Mouse (Mus musculus): ENCODE results near the gene Chrnb1. TPM values are rescaled to one million over a fixed set of nuclear protein-coding genes. Genes with fewer than 3 reads are reported as not detected.
A peak's percentile ranks its signal among the peaks of the same experiment; 100 is the strongest.

Gene Chrnb1
- polyA plus RNA-seq, 1 experiment from 2014 or later = 1.2 TPM

DNA sequence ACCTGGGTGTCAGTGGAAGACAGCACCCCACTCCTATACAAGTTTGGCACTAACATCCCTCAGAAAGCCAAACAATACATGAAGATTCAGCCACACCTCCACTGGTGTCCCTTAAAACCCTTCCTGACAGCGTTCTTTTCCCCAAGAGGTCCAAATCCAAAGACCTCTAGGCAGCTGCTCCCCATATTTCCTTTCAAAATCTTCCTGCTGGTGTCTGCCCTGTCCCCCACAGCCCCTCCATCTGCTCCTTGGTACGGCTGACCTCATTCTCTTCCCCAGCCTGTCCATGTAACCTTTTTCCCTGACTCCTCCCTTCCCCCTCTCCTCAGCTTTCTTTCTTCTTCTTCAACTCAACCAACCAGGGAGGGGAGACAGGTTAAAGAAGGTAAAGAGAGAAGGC lies 27.7 kb upstream of the Chrnb1 start:
- H3K27ac ChIP-seq (replicated peaks) = no peak overlapping the region
- no peak overlapping the region for H3K4me3 ChIP-seq
- H3K9ac ChIP-seq = no peak overlapping the region
- H3K36me3 ChIP-seq = peaks cover 40% of the 10 kb centered on the region
- H3K27me3 ChIP-seq = no peaks in the 10 kb centered on the region
- no peak for ATAC-seq (ENCODE audit: low FRiP score, low read depth)
- 73% methylated on average over 2 of the region's 2 CpGs for WGBS
- no peaks in the 10 kb centered on the region for H3K9me3 ChIP-seq
- no peaks in the 10 kb centered on the region for H3K4me1 ChIP-seq (replicated peaks)
- no peak overlapping the region for H3K4me2 ChIP-seq

DNA sequence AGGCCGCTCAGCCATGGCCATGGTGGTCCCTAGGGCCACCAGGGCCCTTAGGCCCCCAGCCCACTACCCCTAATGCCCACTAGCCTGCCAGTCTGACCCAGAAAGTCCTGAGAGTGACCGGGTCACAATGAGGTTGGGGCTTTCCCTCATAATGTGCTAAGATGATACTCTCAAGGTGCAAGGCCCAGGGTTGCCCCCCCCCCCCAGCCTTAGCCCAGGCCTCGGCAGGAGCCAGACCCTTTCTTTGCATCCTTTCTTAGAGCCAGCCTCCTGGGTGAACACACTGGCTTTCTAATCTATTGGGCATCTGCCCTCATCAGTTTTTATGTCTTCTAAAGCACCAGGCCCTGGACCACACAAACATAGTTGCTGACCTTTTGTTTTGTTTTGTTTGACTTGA lies 26.3 kb upstream of the Chrnb1 start, which contains the start of gene Spem1:
Gene Spem1 (minus strand): TSS at position 101 of the 400 bp plus-strand sequence.
- 87% methylated on average over 3 of the region's 3 CpGs for WGBS
- H3K36me3 ChIP-seq = peaks cover 28% of the 10 kb centered on the region
- no peaks in the 10 kb centered on the region for H3K4me1 ChIP-seq (replicated peaks)
- no peak within 1 kb of the TSS for H3K4me3 ChIP-seq
- ATAC-seq (ENCODE audit: low FRiP score, low read depth) = no peak
- H3K4me2 ChIP-seq = no peak within 1 kb of the TSS
- H3K9ac ChIP-seq = no peak within 1 kb of the TSS
- H3K27ac ChIP-seq (replicated peaks) = no peak within 1 kb of the TSS
- no peaks in the 10 kb centered on the region for H3K27me3 ChIP-seq
- H3K9me3 ChIP-seq = no peaks in the 10 kb centered on the region

DNA sequence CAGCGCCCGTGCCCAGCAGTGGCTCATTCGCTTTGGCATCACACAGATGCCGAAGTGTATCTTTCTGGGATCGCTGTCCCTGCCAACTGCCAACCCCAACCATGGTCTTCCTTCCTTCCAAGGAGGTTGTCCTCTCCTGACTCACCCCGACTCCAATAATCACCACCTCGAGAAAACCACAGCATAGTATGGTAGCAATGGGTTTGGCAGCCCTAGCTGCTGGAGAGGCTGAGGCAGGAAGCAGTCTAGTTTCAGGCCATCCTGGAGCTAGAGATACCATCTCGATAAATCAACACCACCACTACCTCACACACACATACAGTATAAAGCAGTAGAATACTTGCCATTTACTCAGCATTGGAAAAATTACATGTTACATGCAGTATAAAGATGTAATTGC lies 23.1 kb upstream of the Chrnb1 start:
- Histone ChIP-seq H3K4me1 (replicated peaks) (no peaks in the 10 kb centered on the region), H3K27ac (replicated peaks) (no peak overlapping the region), H3K4me3 (no peak overlapping the region), H3K4me2 (no peak overlapping the region), H3K9ac (no peak overlapping the region), H3K36me3 (no peaks in the 10 kb centered on the region), H3K9me3 (no peaks in the 10 kb centered on the region), H3K27me3 (no peaks in the 10 kb centered on the region)
- no peak for ATAC-seq (ENCODE audit: low FRiP score, low read depth)
- 94% methylated on average over 8 of the region's 8 CpGs for WGBS

DNA sequence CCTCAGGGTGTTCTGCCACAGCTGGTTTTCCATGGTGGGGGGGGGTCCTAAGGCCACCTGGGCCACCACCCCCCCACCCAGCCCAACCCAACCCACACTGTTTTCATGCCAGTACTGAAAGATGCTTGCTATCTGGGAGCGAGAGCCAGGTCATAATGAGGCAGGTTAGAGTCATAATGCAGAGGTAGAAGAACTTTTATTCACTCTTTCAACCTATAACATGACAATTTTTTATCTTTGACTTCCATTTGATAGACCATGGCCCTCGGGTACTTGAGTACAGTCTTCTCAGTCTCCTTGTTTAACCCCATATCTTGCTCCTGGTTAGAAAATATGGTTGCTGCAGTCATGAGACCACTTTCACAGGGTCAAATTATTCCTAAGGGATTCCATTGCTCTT lies 22.6 kb upstream of the Chrnb1 start, which contains the start of gene Spem2:
Gene Spem2 (minus strand): TSS at position 101 of the 400 bp plus-strand sequence.
- H3K4me2 ChIP-seq = no peak within 1 kb of the TSS
- H3K27me3 ChIP-seq = no peaks in the 10 kb centered on the region
- no peak within 1 kb of the TSS for H3K4me3 ChIP-seq
- WGBS = 88% methylated on average over 2 of the region's 2 CpGs
- no peak within 1 kb of the TSS for H3K9ac ChIP-seq
- no peak for ATAC-seq (ENCODE audit: low FRiP score, low read depth)
- H3K4me1 ChIP-seq (replicated peaks) = no peaks in the 10 kb centered on the region
- H3K27ac ChIP-seq (replicated peaks) = no peak within 1 kb of the TSS
- no peaks in the 10 kb centered on the region for H3K9me3 ChIP-seq
- no peaks in the 10 kb centered on the region for H3K36me3 ChIP-seq

DNA sequence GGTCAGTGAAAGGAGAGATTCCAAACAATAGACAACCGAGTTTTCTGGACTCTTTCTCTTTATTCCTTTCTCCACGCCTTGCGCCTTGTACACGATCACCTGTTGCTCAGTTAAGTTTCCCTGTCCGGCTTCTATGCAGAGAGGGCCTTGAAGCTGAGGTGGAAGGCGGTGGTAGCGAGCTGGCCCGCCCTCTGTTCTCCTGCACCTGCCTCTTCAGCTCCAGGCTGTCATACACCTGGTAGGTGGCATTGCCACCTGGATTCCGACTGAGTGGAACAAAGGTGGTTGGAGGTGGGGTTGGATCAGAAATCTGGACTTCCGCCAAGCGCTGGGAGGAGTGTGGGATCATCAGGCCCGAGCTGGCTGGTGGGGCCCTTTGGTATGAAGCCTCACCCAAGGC lies 20.8 kb upstream of the Chrnb1 start:
- no peak overlapping the region for H3K4me2 ChIP-seq
- WGBS = 92% methylated on average over 12 of the region's 12 CpGs
- no peak for ATAC-seq (ENCODE audit: low FRiP score, low read depth)

DNA sequence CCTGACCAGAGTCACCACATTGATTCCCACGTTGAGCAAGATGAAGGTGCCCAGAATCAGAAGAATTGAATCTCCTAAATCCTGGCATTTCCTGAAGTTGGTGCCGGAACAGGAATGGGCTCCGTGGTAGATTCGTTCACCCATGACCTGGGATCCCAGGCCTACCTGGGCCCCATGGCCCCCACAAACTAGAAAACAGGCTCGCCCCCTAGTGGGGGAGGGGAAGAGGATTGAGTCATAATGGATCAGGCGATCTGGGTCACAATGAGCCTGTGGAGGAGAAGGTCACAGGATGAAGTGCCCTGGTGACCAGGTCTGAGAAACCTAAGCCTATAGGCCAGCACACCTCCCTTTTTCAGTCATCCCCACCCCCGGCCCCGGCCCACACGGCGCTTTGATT lies 19.4 kb upstream of the Chrnb1 start, which contains the start of gene Gm39566:
Gene Gm39566 (minus strand): TSS at position 144 of the 400 bp plus-strand sequence.
- H3K27ac ChIP-seq (replicated peaks) = no peak within 1 kb of the TSS

More for the DNA sequence above, 20.8 kb upstream of the Chrnb1 start:
- Histone ChIP-seq H3K27me3 (no peaks in the 10 kb centered on the region), H3K9me3 (no peaks in the 10 kb centered on the region), H3K4me3 (no peak overlapping the region), H3K4me1 (replicated peaks) (no peaks in the 10 kb centered on the region), H3K27ac (replicated peaks) (no peak overlapping the region), H3K36me3 (no peaks in the 10 kb centered on the region), H3K9ac (no peak overlapping the region)

DNA sequence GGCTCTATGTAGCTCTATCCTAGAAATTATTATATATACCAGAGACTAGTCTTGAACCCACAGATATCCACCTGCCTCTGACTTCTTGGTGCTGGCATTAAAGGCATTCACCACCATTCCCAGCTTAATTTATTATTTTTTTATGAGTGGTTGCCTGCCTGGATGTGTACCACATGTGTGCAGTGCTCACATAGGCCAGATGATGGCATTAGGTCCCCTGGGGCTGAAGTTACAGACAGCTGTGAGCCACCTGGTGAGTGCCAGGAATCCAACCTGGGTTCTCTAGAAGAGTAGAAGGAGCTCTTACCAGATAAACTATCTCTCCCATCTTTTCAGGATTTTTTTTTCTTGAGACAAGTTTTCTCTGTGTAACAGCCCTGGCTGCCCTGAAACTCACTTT lies 14.5 kb upstream of the Chrnb1 start:
- Histone ChIP-seq H3K4me2 (no peak overlapping the region), H3K9me3 (no peaks in the 10 kb centered on the region), H3K4me3 (no peak overlapping the region), H3K36me3 (no peaks in the 10 kb centered on the region), H3K4me1 (replicated peaks) (no peaks in the 10 kb centered on the region), H3K9ac (no peak overlapping the region), H3K27ac (replicated peaks) (no peak overlapping the region), H3K27me3 (peaks cover 16% of the 10 kb centered on the region)
- ATAC-seq (ENCODE audit: low FRiP score, low read depth) = no peak

More for the DNA sequence above, 19.4 kb upstream of the Chrnb1 start, which contains the start of gene Gm39566:
- no peaks in the 10 kb centered on the region for H3K4me1 ChIP-seq (replicated peaks)
- no peak within 1 kb of the TSS for H3K4me3 ChIP-seq
- no peak within 1 kb of the TSS for H3K9ac ChIP-seq
- no peaks in the 10 kb centered on the region for H3K27me3 ChIP-seq
- no peak for ATAC-seq (ENCODE audit: low FRiP score, low read depth)
- H3K9me3 ChIP-seq = no peaks in the 10 kb centered on the region
- no peak within 1 kb of the TSS for H3K4me2 ChIP-seq
- WGBS = 66% methylated on average over 10 of the region's 10 CpGs
- no peaks in the 10 kb centered on the region for H3K36me3 ChIP-seq

DNA sequence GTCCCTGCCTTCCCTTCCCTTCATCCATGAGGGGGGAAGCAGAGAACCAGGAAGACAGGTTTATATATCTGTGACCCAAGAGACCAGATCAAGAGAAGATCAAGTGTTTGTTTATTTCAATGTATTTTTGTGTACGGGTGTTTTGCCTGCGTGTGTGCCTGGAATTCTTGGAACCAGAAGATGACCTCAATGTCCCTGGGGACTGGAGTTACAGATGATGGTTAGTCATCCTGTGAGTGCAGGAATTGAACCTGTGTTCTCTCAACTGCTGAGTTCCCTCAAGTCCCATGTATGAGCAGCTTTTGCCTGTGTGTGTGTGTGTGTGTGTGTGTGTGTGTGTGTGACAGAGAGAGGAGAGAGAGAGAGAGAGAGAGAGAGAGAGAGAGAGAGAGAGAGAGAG lies 11.9 kb upstream of the Chrnb1 start:
- ATAC-seq (ENCODE audit: low FRiP score, low read depth) = no peak
- 74% methylated on average over 2 of the region's 2 CpGs for WGBS
- Histone ChIP-seq H3K4me3 (no peak overlapping the region), H3K36me3 (no peaks in the 10 kb centered on the region), H3K27ac (replicated peaks) (no peak overlapping the region), H3K9me3 (no peaks in the 10 kb centered on the region), H3K4me2 (no peak overlapping the region), H3K9ac (no peak overlapping the region), H3K27me3 (peaks cover 24% of the 10 kb centered on the region), H3K4me1 (replicated peaks) (peaks cover 25% of the 10 kb centered on the region)

DNA sequence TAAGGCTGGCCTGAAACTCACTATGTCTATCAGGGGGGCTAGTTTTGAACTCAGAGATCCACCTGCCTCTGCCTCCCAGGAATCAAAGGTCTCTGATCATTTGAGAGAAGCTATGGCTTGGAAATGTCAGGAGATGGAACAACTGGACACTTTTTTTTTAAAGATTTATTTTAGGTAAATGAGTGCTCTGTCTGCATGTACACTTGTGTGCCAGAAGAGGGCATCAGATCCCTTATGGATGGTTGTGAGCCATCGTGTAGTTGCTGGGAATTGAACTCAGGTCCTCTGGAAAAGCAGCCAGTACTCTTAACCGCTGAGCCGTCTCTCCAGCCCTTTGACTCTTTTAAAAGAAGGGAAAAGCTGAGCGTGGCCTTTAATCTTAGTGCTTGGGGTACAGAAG lies 10.6 kb upstream of the Chrnb1 start:
- Histone ChIP-seq H3K4me3 (no peak overlapping the region), H3K4me2 (no peak overlapping the region), H3K4me1 (replicated peaks) (peaks cover 38% of the 10 kb centered on the region), H3K9me3 (no peaks in the 10 kb centered on the region), H3K27ac (replicated peaks) (no peak overlapping the region), H3K27me3 (peaks cover 24% of the 10 kb centered on the region), H3K36me3 (no peaks in the 10 kb centered on the region), H3K9ac (no peak overlapping the region)
- no peak for ATAC-seq (ENCODE audit: low FRiP score, low read depth)
- 78% methylated on average over 4 of the region's 4 CpGs for WGBS

DNA sequence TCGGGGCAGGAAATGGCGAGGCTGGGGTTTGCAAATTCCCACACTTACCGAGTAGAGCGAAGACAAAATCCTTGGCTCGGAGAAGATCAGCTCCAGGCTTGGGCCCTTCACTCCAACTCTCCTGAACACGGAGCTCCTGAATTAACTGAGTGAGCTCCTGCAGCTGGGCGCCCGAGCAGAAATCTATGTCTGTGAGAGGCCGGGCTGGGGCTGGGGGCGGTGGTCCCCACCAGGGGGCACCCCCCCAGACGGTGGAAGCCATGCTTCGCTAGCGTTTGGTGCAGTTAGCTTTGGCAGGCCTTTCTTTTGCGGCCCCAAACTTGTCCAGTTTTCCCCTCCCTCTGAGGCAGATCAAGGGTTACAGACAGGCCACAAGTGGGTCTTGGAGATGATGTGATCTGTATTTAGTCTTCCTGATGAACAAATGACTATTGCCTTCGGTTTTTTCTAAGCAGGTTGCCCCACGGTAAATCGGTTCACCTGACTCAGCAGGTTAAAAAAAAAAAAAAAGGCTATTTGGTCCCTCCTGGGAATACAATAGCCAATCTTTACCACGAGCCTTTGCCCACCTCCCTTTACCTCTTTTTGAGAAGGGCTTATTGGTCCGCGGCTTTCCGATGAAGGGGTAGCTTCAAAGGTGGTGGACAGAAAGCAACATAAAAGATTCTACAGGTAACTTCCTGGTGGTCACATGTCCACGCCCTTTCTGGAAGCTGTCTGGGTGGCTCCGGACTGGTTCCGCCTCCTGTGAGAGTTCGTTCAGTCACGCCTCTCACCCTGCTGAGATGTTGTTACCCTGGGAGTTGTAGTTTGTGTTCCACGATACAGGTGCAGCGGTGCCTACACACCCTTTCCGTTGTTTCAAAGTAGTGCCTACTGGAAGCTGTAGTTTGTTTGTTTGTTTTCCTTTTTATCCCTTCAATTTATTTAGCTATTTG lies 9.5 kb upstream of the Chrnb1 start, which contains the start of gene Tmem102:
Gene Tmem102 (minus strand): TSS at position 653 of the 938 bp plus-strand sequence.
- H3K9ac ChIP-seq = no peak within 1 kb of the TSS
- no peaks in the 10 kb centered on the region for H3K9me3 ChIP-seq
- peaks cover 24% of the 10 kb centered on the region for H3K27me3 ChIP-seq
- WGBS = 5% methylated on average over 29 of the region's 29 CpGs
- ATAC-seq (ENCODE audit: low FRiP score, low read depth) = no peak
- H3K4me1 ChIP-seq (replicated peaks) = peaks cover 45% of the 10 kb centered on the region
- H3K36me3 ChIP-seq = no peaks in the 10 kb centered on the region
- H3K4me3 ChIP-seq = peak within 1 kb of the TSS; percentile 69
- H3K27ac ChIP-seq (replicated peaks) = no peak within 1 kb of the TSS
- peak within 1 kb of the TSS; percentile 94 for H3K4me2 ChIP-seq

DNA sequence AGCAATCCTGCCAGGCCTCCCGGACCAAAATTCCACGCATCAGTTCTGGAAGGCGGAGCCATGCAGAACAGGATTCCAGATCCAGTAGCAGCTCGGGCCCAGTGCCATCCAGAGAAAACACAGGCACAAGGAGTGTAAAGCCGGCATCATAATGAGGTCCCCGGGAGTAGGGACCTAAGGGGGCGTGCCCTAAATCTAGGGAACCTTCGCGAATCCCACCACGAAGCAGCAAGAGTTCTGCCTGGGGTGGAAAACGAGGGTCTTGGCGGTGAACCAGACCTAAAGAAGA lies 8.9 kb upstream of the Chrnb1 start:
- H3K9me3 ChIP-seq = no peaks in the 10 kb centered on the region
- no peak overlapping the region for H3K9ac ChIP-seq
- 6% methylated on average over 12 of the region's 12 CpGs for WGBS
- ATAC-seq (ENCODE audit: low FRiP score, low read depth) = no peak
- H3K4me3 ChIP-seq = peak overlapping the region; percentile 69
- H3K27me3 ChIP-seq = peaks cover 24% of the 10 kb centered on the region
- H3K4me1 ChIP-seq (replicated peaks) = peaks cover 52% of the 10 kb centered on the region
- peak overlapping the region; percentile 94 for H3K4me2 ChIP-seq
- H3K27ac ChIP-seq (replicated peaks) = no peak overlapping the region
- no peaks in the 10 kb centered on the region for H3K36me3 ChIP-seq

DNA sequence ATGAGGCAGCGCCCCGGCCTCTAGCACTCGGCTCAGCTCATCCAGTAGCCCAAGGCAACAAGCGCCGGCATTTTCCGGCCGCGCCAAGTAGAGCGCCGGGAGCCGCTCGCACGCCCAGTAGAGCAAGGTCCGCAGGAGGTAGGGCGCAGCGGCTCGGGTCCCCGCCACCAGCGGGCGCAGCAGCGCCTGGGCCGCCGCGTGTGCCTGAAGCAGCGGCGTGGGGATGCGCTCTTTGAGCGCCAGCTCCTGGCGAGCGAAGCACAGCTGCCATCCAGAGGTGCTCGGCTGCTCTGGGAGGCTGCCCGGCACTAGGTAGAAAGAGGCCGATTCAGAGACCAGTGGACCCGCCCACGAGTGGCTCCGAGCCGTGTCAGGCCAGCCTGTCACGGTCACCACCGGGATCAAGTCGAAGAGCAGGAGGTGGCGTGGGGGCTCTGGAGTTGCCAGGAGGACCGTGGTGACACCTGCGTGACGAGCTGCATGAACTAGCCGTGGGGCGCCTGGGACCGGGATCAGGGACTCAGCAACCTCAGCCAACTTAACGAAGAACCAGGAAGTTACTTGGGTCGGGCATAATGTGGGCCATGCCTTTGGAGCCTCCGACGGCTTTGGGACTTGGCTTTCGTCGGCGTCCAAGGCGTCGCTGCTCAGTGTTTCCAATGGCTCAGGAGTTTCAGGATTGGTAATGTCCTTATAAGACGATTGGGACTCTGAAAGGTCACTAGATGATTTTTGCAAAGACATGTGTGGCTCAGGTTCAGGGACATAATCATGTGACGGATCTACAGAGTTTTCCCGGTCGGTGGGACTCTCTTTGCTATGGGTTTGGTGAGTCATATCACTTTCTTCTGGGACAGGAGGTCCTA lies 8.3 kb upstream of the Chrnb1 start:
- no peaks in the 10 kb centered on the region for H3K36me3 ChIP-seq
- ATAC-seq (ENCODE audit: low FRiP score, low read depth) = peak; percentile 45
- peak overlapping the region; percentile 69 for H3K9ac ChIP-seq
- H3K4me1 ChIP-seq (replicated peaks) = peaks cover 58% of the 10 kb centered on the region
- H3K27ac ChIP-seq (replicated peaks) = peak overlapping the region; percentile 78
- peak overlapping the region; percentile 94 for H3K4me2 ChIP-seq
- WGBS = 1% methylated on average over 60 of the region's 60 CpGs
- H3K27me3 ChIP-seq = peaks cover 24% of the 10 kb centered on the region
- H3K4me3 ChIP-seq = peak overlapping the region; percentile 69
- H3K9me3 ChIP-seq = no peaks in the 10 kb centered on the region
